Mouse (Mus musculus) G1E-ER4 (cell line): ENCODE data around the gene Cdiptos. TPM values are rescaled to one million over a fixed set of nuclear protein-coding genes. Genes with fewer than 3 reads are reported as not detected.

Experiments
- GATA1 ChIP-seq: IDR thresholded peaks from one replicate; pipeline ENCODE4 v1.8.0; 2012; ENCODE audit warnings: low read length, inconsistent platforms
- polyA plus RNA-seq: library from polyadenylated mRNA; stranded (reverse); fragments of >175 nt; gene quantifications from 2 replicates; pipeline ENCODE4 v1.2.3, GENCODE M21; 2012

Cdiptos gene
- polyA plus RNA-seq, 1 experiment, result 0.04 TPM

GRCm38 (mm10) chr7:127004122-127004875, 28.4 kb upstream of the Cdiptos start:
- TF ChIP-seq GATA1, result no peak

- TF ChIP-seq GATA1, result no peak
Observed at GRCm38 (mm10) chr7:127003620-127004019, 27.7 kb upstream of the Cdiptos start.

- no peak for TF ChIP-seq GATA1
Observed at GRCm38 (mm10) chr7:126999568-126999967, 23.7 kb upstream of the Cdiptos start.

DNA sequence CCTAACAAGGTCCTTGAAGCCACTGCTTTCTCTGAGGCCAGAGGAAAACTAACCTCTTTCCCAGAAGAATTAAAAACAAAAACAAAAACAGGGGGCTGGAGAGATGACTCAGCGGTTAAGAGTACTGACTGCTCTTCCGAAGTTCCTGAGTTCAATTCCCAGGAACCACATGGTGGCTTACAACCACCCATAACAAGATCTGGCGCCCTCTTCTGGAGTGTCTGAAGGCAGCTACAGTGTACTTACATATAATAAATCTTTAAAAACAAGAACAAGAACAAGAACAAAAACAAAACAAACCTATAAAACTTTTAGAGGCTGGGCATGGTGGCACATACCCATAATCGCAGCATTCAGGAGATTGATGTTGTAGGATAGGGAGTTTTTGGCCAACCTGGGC, 20.6 kb upstream of the Cdiptos start:
- TF ChIP-seq GATA1, result no peak

DNA sequence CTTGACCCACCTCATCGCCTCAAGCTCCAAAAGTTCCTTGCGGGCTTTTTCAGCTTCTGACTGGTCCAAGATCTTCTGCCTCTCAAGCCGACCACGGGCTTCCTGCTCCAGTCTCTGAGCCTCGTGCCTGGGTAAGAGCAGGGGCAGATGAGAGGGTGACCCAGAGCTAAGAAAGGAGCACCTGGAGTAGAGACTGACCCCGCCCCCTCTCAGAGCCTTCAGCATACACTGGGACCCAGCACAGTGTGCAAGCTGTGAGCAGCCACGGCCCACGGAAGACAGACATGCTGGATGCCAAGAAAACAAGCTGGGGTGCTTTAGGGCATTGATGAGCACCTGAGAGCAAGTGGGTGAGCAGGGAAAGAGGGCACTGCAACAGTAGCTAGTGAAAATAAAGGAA, 12.9 kb upstream of the Cdiptos start:
- TF ChIP-seq GATA1, result no peak

GRCm38 (mm10) chr7:126986319-126986718, 10.4 kb upstream of the Cdiptos start:
- no peak for TF ChIP-seq GATA1

- TF ChIP-seq GATA1, result no peak
Observed at GRCm38 (mm10) chr7:126984667-126985444, 9.0 kb upstream of the Cdiptos start.

DNA sequence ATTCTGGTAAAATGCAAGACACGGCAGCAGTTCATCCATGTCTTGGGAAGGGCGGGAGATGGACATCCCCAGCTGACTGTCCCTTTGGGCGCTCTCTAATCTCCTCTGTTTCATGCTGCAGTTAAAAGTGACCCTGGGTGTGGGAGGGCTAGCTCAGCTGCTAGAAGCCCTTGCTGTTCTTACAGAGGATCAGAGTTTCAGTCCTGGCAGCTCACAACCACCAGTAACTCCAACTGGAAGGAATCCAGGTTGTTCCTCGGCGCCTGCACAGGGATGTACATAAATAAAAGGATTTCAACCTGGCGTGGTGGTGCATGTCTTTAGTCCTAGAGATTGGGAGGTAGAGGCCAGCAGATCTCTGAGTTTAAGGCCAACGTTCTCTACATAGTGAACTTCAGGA, 7.2 kb upstream of the Cdiptos start:
- TF ChIP-seq GATA1, result no peak

DNA sequence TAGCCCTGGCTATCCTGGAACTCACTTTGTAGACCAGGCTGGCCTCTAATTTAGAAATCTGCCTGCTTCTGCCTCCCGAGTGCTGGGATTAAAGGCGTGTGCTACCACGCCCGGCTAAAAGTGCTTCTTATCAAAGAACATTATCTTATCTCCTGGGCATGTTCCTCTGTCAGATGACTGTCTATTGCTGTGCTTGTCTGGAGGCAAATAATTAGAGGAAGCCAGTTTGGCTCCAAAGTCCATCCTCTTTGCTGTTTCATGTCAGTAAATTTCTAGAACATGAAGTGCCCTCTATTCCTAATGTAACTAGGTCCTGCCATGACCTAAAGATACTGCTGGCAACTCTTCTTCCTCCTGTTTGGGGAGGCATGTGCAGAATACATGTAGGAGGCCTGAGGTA, 6.2 kb upstream of the Cdiptos start:
- TF ChIP-seq GATA1, result no peak

DNA sequence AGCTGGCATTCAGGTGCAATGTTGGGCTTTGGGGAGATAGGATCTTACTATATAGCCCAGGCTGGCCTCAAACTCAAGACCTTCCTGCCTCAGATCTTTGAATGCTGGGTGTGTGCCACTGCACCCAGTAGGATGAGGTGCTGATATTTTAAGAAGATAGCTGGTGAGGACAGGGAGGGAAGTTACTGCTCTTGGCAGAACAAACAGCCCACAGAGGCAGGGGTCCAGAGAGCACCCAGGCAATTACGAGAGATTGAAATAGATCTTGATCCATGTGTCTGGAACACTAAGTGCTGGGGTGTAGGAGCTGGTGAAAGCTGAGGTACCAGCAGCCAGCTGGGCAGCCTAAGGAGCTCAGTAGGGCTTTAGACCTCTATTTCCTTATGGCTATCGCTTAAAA, 5.7 kb upstream of the Cdiptos start:
- TF ChIP-seq GATA1, result no peak

DNA sequence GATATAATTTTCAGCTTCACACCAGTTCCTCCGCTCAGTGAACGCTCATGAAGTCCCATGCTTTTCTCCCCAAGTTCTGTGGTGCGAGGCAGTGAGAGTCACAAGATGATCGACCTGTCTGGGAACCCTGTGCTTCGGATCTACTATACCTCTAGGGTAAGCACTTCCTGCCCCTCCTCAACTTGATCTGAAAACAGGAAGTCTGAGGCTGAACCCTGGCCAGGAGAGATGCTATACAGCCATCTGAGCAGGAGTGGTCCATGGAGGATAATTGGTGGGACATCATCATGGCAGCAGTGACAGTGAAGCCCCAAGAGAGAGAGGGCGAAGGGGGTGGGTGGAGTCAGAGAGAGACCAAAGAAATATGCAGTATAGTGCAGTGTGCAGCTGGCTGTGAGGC, 2.9 kb upstream of the Cdiptos start:
- TF ChIP-seq GATA1, result no peak

DNA sequence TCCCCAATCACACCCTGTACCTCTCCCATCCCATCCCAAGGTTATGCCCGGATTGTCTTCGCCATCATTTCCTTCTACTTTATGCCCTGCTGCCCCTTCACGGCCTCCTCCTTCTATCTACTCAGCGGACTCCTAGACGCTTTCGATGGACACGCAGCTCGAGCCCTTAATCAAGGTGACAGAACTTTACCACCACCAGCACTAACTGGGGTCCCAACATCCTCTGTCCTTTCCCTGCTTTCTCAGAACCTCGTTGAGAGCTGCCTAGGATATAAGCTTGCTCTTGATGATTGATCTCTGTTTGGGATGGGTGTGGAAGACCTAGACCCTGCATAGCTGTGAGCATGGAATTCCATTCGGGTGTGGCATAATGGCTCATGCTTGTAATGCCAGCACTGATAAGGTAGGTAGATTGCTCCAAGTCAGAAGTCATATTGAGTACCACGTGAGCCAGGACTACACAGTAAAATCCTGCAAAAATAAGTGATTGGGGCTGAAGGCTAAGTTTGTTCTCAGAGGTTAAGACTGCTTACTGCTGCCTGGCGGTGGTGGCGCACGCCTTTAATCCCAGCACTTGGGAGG, 1.1 kb upstream of the Cdiptos start:
- no peak for TF ChIP-seq GATA1

DNA sequence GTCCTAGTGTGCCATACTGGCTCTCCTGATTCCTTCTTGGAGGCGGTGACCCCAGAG, 177 bp downstream of the Cdiptos start, which contains the start of gene Cdipt:
Cdipt (plus strand) TSS at position 22 of the 57 bp plus-strand sequence.
- TF ChIP-seq GATA1, result no peak

- no peak for TF ChIP-seq GATA1
Observed at GRCm38 (mm10) chr7:126975493-126975892, 405 bp downstream of the Cdiptos start.

- TF ChIP-seq GATA1, result no peak
Observed at GRCm38 (mm10) chr7:126967361-126967760, 8.5 kb downstream of the Cdiptos start.

DNA sequence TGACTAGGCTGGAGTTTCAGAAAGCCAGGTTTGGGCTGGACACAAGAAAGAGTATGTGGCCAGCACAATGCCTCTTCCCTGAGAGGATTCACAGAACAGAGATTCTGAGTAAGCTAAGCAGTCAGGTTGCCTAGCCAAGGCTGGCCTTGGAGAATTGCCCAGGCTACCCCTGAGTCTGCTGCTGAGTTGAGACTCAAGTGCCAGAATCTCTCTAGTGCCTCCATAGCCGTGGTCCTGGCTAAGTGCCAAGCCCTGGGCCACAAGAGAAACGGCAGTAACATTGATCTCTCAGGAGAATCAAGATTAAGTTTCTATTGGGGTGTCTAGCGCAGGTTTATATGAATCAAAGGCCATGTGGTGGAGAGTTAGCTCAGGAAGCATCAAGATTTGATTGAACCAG, 10.3 kb downstream of the Cdiptos start:
- TF ChIP-seq GATA1, result no peak
